Mouse (Mus musculus) midbrain, embryonic 10.5 days (tissue): ENCODE measurements around the gene Fcf1. TPM values are rescaled to one million over a fixed set of nuclear protein-coding genes. Genes with fewer than 3 reads are reported as not detected.

ENCODE experiments used
- polyA plus RNA-seq: library from polyadenylated mRNA; unstranded; fragments of >200 nt; fragmentation: Nextera tagmentation; extraction: Ambion mirVana; gene quantifications from 2 replicates; pipeline ENCODE4 v1.2.1, GENCODE M21; 2016

Gene Fcf1
- polyA plus RNA-seq, 1 experiment from 2014 or later: 182 TPM

Other genes starting within 250 kb of the Fcf1 start
- 82.7 and 93.0 TPM in 2 replicates for gene Npc2, start 197.7 kb upstream of the Fcf1 start, polyA plus RNA-seq
- gene Isca2, start 197.6 kb upstream of the Fcf1 start, polyA plus RNA-seq: 162 and 190 TPM in 2 replicates
- gene Ltbp2, start 94.4 kb upstream of the Fcf1 start, polyA plus RNA-seq: 0.11 and 0.22 TPM in 2 replicates
- 16.0 and 20.8 TPM in 2 replicates for gene Arel1, start within 50 bp of the Fcf1 start, polyA plus RNA-seq
- gene Ylpm1, start 25.4 kb downstream of the Fcf1 start, polyA plus RNA-seq: 30.9 and 33.6 TPM in 2 replicates
- gene Prox2, start 139.9 kb downstream of the Fcf1 start, polyA plus RNA-seq: 2.3 and 3.5 TPM in 2 replicates
- gene Dlst, start 139.9 kb downstream of the Fcf1 start, polyA plus RNA-seq: 110 and 111 TPM in 2 replicates
- gene Rps6kl1, start 180.4 kb downstream of the Fcf1 start, polyA plus RNA-seq: 1.7 and 2.6 TPM in 2 replicates
- gene Pgf, start 206.9 kb downstream of the Fcf1 start, polyA plus RNA-seq: 2.9 and 3.9 TPM in 2 replicates
- 120 and 121 TPM in 2 replicates for gene Eif2b2, start 248.6 kb downstream of the Fcf1 start, polyA plus RNA-seq